Mouse (Mus musculus) frontal cortex, postnatal 10 days (tissue): Measurements from ENCODE around the gene Gm3952.
A peak's percentile ranks its signal among the peaks of the same experiment; 100 is the strongest.

Experiments
- DNase-seq, 2 experiments: peaks; one replicate each; pipeline ENCODE4 v3.0.0; 2022; ENCODE audit warnings: low spot score in 2 of 2, mixed read lengths in 1 of 2

The Gm3952 gene

GRCm38 (mm10) chr8:128798594-128798993 lies at the start of gene Gm3952:
TSS of gene Gm3952 (minus strand) at chr8:128798694.
- no peak for DNase-seq

- DNase-seq = no peak
Observed at GRCm38 (mm10) chr8:128843749-128844148, 45.3 kb upstream of the Gm3952 start.

- no peak for DNase-seq
Observed at GRCm38 (mm10) chr8:128812521-128812920, 14.0 kb upstream of the Gm3952 start.

GRCm38 (mm10) chr8:128735692-128736091 lies 62.8 kb downstream of the Gm3952 start:
- no peak for DNase-seq

GRCm38 (mm10) chr8:128734118-128734517 lies 64.4 kb downstream of the Gm3952 start:
- DNase-seq = no peak

- no peak for DNase-seq
Observed at GRCm38 (mm10) chr8:128732254-128732653, 66.2 kb downstream of the Gm3952 start.

- DNase-seq = no peak
Observed at GRCm38 (mm10) chr8:128727213-128727612, 71.3 kb downstream of the Gm3952 start.

GRCm38 (mm10) chr8:128724819-128725218 lies 73.7 kb downstream of the Gm3952 start:
- DNase-seq = peak in 1 of 2 experiments; percentile 23

- no peak for DNase-seq
Observed at GRCm38 (mm10) chr8:128716184-128716583, 82.3 kb downstream of the Gm3952 start.

- peak; percentile 49 to 69 for DNase-seq
Observed at GRCm38 (mm10) chr8:128709261-128709660, 89.2 kb downstream of the Gm3952 start.

- no peak for DNase-seq
Observed at GRCm38 (mm10) chr8:128704836-128705235, 93.7 kb downstream of the Gm3952 start.

GRCm38 (mm10) chr8:128704376-128704775 lies 94.1 kb downstream of the Gm3952 start:
- DNase-seq = no peak

GRCm38 (mm10) chr8:128697945-128698344 lies 100.5 kb downstream of the Gm3952 start:
- no peak for DNase-seq

- no peak for DNase-seq
Observed at GRCm38 (mm10) chr8:128696701-128697397, 101.6 kb downstream of the Gm3952 start.
